Mouse (Mus musculus) embryo, embryonic 11.5 days (tissue): ENCODE results near the gene Tango6.

Experiments used
- DNase-seq: peaks from one replicate; pipeline ENCODE4 v3.0.0-alpha.2; 2012; ENCODE audit warnings: low read depth, low spot score

Gene Tango6

DNA sequence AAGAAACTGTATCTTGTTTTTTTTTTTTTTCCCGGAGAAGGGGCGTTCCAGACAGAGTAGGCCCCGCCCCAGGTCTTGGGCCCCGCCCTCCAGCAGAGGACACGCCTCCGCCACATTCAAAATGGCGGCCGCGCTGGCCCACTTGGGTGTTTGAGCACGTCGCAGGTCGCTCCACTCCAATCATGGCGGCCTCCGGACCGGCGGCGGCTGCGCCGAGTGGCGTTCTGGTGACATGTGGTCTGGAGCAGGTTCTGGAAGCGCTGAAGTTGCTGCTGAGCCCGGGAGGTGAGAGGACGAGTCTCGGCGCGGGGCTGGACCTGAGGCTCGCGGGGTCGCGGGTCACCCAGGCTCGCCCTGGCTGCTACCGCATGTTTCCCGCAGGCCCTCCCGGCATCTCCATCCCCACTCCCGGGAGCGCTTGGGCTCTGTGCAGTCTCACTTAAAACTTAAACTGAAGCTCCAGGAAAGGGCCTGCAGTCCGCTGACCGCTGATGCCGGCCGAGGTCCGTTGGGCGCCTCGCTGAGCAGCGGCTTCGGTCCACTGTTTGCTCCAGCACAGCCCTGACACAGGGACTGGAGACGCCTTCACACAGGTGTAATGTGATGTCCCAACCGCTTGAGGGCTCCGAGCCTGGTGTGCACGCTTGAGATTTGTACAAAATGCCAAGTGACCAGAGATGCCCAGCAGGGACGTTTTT, at the start of gene Tango6:
Tango6 (plus strand) TSS at position 98 of the 698 bp plus-strand sequence.
- peak; percentile 82 for DNase-seq

DNA sequence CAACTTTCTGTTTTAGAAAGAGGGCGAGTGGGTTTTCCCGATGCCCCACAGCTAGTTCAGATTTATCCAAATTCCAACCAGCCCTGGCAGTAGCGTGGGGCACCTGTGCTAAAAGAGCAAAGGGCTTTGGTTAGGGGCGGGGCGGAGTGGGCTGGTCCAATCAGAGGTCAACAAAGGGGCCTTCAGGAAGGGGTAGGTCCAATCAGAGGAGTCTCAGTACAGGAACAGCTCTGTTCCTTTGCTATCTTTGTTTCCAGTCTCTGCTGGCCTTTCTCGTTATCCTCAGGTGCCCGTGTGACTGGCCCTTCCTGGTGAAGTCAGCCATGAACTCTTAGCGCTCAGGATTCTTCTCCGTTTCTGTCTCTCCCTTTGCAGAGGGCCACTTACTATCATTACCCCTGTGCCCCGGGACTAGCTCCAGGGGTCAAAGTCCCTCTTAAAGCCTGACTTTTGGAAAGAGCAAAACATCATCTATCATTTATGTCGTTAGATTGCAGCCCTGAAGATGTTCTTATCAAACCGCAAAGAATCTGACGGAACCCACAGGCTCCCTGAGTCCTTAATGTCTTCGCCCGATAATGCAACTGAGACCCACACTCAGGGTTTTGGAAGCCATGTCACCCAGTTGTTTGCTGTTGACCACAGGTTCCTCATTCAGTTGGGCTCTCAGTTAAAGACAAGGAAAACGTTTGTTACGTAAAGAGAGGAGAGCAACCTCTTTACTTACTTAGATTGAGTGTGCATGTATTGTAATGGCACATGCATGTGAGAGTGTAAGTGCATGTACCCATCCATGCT, 49.3 kb upstream of the Tango6 start:
- no peak for DNase-seq

DNA sequence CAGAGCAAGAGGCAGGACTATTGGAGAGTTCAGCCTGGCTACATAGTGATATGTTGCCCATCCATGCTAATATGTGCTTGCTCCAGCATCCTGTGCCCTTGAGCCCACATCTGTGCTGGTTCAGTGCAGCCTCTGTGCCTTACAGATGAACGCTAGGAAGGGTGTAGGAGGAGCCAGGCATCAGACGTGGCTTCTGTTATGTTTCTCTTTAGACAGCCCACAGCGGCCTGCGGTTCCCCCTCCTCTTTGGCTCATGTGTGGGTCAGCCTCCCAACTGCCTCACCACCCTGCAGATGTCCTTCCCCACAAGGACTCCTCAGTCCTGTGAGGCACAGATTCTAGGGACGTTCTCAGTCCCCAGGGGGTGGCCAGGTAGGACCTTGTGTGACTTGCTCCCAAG, 47.6 kb upstream of the Tango6 start:
- no peak for DNase-seq

DNA sequence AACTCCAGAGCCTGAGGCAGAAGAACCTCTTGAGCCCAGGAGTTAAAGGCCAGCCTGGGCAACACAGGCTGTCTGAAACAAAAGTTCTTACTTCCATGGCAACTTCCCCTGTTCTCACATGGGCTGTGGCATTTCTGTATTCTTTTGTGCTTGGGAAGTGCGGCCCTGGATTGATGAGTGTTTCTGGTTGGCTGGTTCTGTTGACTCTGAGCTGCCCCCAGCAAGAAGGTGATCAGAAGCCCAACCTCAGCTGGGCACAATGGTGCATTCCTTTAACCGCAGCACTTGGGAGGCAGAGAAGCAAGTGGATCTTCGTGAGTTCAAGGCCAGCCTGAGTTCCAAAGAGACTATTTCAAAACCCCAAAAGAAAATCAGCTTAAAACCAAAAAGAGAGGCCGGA, 45.4 kb upstream of the Tango6 start:
- no peak for DNase-seq

DNA sequence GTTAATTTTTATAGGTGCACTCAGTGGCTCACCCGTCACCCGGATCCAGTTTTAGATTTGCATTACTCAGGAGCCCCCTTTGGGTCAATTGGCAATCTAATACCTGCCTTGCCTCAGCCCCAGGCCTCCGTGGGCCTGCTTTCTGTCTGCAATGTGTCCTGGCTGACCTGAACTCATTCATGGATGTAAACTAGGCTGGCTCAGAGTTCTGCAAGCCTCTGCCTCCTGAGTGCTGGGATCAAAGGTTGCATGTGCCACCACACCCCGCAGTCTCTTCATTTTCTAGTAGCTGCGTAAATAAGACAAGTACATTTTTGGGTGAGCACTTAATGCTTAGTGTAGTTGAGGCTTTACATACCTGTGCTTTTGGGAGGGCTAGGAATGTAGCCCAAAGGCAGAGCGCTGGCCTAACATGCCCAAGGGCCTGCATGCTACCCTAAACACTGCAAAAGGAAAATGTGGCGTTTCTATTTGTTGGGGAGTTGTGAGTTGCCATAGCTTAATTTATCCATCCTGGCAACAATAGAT, 44.0 kb upstream of the Tango6 start:
- DNase-seq: no peak

DNA sequence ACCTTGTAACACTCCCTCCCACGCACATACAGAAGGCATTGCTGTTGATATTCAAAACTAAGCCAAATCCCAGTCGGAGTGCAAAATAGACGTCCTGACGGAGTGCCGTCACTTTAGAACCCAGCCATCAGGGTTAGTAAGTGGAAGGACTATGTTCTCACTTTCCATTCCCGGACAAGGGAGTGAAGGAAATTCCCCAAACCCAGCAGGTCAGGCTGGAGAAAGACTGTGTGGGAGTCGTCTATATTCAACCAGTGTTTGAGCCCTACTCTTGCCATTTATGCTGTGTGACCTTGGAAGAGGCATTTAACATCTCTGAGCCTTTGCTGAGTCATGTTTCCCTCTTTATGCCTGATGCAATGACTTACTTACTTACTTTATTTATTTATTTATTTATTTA, 42.7 kb upstream of the Tango6 start:
- DNase-seq: no peak

DNA sequence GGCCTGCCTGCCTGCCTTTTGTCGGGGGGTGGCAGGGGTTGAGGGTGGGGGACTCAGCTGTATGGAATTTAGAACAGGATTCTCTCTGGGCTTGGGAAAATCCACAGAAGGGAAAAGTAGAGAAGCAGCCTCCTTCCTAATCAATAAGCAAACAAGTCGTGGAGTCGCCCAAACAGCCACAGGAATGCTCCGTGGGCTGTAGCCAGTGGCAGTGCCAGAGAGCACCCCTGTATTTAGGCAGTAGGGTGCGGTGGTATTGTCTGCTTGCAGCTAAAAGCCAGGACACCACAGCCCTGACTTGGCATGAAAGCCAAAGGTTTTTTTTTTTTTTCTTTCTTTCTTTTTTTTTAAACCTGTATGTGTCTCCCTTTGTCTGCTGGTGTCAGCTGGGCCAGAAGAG, 41.9 kb upstream of the Tango6 start:
- no peak for DNase-seq

DNA sequence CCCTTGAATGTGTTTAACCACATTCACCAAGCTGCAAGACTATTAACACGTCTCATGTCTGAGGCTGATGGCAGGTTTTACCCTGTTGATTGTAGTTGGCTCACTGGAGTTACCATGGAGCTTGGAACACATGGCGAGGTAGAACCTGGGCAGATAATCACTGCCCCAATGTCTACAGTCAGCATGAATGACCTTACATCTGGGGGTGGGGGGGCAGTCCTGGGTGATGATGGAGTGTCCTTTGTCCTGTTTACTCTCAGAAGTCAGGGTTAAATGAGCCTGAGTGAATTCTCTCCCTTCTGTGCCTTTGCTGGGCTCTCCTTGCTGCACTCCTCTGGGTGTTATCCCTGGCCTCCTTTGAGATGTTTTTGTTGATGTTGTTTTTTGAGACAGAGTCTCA, 40.7 kb upstream of the Tango6 start:
- DNase-seq: no peak

DNA sequence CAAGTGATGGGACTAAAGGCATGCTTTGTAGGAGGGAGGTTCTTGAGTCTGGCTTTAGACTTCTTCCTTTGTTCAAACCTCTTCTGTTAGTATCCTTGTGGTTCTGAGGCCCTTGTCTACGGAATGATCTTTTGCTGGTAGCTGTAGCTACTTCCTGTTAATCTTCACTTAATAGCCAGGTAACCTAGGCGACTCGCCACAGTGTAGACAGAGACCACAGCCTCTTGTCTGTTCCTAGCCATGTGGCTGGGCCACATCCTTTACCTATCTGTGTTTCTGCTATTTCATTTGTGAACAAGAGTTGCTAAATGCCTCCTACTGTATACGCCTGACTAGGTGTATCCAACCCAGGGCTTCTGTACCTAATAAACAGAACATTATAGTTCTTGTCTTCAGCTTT, 39.8 kb upstream of the Tango6 start:
- DNase-seq: no peak

DNA sequence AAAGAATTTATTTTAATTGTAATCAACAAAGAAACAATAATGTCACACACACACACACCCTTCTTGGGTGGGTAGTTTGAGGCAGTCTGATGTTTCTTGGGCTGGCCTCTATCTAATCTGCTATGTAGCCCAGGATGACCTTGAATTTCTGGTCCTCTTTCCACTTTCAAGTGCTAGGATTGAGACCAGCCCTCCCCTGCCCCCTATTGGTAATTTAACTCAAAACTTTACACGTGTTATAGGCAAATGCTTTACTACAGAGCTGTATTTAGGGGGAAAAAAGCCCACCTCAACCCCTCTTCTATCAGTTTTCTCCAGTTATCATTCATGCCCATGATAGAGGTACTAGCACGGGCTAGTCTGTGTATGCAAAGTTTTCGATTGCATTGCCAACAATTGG, 37.9 kb upstream of the Tango6 start:
- no peak for DNase-seq

DNA sequence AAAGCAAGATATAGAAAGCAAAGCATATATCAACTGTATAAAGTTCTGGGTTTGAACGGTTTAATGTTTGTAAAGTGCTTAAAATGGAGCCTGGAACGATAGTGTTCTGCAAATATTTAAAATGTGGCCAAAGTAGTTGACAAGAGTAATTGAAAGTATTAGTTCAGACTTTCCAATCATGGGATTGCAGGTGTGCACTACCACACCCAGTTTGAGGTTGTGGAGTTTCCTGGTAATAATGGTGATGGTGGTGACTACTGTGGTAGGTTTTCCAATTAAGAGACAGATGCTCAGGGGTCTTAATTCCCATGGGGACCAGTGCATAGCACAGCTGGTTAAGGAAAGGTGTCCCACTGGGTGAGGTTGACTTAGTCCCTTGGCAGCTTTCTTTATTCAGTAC, 36.7 kb upstream of the Tango6 start:
- DNase-seq: no peak

DNA sequence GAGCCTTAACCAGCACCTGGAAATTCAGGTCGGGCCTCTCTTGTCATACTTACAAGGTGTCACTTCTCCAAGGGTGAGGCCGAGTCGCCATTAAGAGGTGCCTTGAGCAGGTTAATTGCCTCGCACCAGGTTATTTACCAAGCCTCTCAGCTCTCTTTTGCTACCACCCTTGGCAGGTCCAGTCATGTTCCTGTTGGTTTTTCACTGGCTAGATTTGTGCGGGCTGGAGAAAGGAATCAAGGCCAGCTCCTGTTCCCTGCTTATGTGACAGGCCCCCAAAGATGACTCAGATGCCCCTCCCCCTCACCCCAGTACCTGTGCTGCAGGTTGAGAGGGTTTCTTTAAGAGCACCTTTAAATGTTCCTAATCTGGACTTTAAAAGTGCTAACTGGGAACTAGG, 36.1 kb upstream of the Tango6 start:
- DNase-seq: no peak

DNA sequence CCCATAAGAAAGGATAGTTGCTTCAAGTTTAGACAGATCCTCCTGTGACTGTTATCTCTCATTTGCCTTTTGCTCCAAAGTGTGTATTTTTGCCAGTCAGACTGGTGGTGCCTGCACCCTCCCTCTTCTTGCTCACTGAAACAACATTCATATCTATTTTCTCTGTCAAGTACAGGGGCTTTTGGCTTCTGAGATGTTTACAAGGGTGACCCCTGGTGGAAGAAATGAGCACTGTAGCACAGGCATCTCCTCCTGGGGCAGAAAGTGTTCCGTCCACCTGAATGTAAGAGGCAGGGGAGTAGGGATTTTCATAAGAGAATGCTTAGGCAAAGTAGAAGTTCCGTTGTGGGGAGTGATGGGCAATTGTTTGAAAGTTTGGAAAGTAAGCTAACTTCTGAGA, 35.5 kb upstream of the Tango6 start:
- peak; percentile 67 for DNase-seq

DNA sequence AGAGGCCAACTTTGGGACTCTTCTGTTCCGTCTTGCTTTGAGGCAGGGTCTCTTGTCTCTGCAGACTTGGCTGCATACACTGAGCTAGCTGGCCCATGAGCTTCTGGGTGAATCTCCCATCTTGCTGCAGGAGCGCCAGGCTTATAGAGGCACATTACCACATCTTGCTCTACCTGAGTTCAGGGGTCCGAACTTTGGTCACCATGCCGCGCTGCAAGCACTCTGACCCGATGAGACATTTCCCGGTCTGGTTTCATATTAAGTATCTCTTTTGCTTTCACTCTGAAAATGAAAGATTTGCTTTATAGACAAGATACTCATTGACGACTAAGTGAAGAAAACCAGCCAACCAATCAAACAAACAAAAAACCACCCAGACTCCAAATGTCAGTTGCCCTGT, 34.4 kb upstream of the Tango6 start:
- DNase-seq: no peak

DNA sequence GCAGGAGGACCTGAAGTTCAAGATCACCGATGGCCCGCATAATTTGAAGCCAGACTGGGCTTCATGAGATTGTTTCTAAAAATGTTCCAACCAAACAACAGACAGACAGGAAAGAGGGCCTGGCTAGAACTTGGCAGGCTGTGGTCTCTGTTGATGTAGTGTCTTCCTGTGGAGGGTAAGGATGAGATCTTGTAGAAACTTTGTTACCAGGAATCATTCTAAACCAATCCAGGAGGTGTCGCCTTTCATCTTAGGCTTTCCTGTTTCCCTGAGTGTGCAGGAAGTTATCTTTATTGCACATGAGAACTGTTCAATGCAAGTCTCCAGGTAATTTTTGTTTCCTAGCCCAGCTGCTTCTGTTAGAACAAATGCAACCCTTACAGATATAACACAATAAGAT, 30.9 kb upstream of the Tango6 start:
- no peak for DNase-seq

DNA sequence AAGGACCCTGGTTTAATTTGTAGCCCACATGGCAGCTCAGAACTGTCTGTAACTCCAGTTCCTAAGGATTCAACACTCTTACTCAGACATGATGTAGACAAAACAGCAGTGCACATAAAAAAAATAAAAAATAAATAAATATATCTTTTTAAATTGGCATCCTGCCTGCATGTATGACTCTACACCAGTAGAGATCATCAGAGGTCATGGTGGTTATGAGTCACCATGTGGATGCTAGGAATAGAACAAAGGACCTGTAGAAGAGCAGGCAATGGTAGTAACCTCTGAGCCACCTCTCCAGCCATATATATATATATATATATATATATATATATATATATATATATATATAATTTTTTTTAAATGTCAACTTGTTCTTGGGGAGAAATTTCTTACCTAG, 26.8 kb upstream of the Tango6 start:
- no peak for DNase-seq

DNA sequence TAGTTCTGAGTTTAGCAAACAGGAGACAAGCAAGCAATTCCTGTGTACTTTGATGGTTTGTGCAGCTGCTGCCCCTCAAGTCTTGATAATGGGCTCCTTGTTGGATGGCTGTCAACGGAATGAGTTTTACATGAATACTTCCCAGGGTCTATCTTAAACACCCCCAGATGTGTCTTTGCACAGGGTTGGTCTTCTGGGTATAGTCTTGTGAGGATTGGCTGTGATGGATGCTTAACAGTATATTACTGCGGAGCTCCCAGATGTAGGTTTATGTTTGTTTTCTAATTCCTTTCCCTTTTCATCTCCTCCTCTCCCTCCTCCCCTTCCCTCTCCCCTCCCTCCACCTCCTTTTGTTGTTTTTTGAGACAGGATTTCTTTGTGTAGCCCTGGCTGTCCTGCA, 10.1 kb upstream of the Tango6 start:
- no peak for DNase-seq

DNA sequence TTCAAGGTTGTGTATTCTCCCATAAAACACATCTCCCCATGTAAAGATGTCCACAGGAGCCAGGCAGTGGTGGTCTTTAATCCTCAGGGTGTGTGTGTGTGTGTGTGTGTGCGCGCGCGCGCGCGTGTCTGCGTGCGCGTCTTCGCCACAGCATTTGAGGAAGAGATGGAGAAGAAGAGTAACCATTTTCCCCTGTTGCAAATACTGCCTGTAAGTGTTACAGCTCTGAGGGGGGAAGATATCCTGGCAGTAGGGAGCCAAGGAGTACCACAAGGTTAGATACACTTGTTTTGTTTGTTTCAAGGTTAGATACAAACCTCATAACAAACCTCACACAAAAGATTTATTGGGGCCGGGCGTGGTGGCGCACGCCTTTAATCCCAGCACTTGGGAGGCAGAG, 8.6 kb upstream of the Tango6 start:
- no peak for DNase-seq

DNA sequence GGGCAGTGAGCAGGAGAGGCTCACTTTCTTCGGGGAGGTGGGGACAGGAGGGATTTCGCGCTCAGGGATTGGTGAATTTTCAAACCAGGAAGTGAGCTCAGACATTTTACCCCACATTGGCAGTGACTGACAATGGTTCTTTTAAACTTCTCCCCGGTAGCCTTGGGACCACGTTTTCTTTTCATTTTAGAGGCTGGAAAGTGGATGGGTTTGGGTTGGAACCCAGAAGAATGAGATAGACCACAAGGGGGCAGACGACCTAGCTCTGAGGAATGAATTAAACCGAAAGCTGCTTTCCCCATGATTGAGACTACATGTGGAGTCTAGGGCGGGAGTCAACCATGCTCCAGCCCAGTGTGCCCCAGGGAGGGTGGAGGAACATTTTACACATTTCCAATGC, 8.0 kb upstream of the Tango6 start:
- no peak for DNase-seq

DNA sequence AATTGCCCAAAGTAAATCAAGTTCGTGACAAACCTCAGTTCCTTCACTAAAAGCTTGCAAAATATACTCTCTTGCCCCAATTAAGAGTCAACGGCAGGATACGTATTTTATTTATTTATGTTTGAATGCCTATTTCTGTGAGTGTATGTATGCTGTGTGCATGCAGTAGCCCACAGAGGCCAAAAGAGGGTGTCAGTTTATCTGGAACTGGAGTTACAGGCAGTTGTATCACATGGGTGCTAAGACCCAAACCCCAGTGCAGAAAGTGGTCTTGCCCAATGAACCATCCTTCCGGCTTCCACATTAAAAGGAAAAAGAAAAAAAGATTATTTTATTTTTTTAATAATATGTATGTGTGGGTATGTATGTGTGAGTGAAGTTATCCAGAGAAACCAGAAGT, 1.5 kb downstream of the Tango6 start:
- DNase-seq: no peak

DNA sequence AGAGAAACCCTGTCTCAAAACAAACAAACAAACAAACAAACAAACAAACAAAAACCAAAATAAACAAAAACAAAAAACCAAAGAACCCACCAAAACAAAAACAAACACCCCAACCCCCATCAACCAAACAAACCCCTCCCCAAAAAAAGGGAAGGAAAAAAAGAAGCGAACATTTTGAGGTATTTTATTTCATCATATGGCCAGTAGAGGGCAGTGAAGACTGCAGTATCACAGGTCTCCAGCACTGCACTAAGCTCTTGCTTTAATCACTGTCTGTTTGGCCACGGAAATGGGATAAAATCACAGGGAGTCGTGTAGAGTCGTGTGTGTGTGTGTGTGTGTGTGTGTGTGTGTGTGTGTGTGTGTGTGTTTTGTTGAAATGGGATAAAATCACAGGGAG, 4.6 kb downstream of the Tango6 start:
- DNase-seq: peak; percentile 47

DNA sequence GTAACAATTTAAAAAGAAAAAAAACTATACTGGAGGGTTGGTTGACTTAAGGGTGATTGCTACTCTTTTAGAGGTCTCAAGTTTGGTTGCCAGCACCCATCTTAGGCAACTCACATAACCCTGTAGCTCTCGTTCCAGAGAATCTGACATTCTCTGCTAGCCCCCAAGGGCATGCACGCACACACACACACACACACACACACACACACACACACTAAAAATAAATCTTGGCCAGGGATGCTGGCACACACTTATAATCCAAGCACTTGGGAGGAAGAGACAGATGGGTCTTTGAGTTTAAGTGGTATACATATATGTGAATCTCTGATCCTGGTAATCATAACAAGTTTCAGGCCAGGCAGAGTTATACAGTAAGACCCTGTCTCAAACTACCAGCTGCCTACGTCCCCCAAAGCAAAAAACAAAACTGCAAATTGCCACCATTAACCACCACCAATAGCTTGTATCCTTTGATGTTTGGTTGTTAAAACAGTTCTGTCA, 14.9 kb downstream of the Tango6 start:
- DNase-seq: no peak

DNA sequence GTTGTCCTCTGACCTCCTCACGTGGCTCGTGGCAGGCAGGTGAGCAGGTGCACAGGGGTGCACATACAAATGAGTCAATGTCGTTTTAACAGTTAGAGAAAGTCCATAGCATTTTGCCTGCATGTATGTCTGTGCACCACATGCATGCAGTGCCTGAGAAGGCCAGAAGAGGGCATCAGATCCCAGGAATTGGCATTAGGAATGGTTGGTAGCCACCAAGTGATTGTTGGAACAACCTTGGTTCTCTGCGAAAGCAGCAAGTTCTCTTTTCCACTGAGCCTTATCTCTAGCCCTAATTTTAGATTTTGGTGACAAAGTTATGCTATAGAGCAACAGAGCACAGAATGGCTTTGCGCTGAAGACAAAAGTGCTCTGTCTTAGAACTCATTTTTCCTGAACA, 16.7 kb downstream of the Tango6 start:
- peak; percentile 44 for DNase-seq
